Mouse (Mus musculus): ENCODE data around the gene Jsrp1. TPM values are rescaled to one million over a fixed set of nuclear protein-coding genes. Genes with fewer than 3 reads are reported as not detected.
A peak's percentile ranks its signal among the peaks of the same experiment; 100 is the strongest.

Gene Jsrp1
- polyA plus RNA-seq, 1 experiment from 2014 or later, result 0.45 TPM

GRCm38 (mm10) chr10:80790761-80791404, 22.4 kb downstream of the Jsrp1 start:
- no peak overlapping the region for H3K4me3 ChIP-seq (ENCODE audit: low read depth, low read length)
- WGBS, result 87% methylated on average over 19 of the region's 19 CpGs
- no peak overlapping the region for H3K9ac ChIP-seq (replicated peaks; ENCODE audit: low read depth, low read length)
- H3K27me3 ChIP-seq (ENCODE audit: control insufficient read depth, insufficient read depth, low read length), result no peaks in the 10 kb centered on the region
- no peaks in the 10 kb centered on the region for H3K9me3 ChIP-seq (ENCODE audit: control insufficient read depth, low read depth, low read length)
- H3K4me1 ChIP-seq (ENCODE audit: control insufficient read depth, insufficient read depth, low read length), result no peaks in the 10 kb centered on the region
- no peak overlapping the region for H3K4me2 ChIP-seq (replicated peaks; ENCODE audit: low read depth, low read length)
- H3K27ac ChIP-seq (ENCODE audit: low read length), result no peak overlapping the region
- ATAC-seq (ENCODE audit: insufficient number of reproducible peaks, insufficient read depth, low FRiP score, low read depth), result no peak
- peaks cover 84% of the 10 kb centered on the region for H3K36me3 ChIP-seq (ENCODE audit: control insufficient read depth, insufficient read depth, low read length)

- Histone ChIP-seq H3K27me3 (ENCODE audit: control insufficient read depth, insufficient read depth, low read length) (no peaks in the 10 kb centered on the region), H3K36me3 (ENCODE audit: control insufficient read depth, insufficient read depth, low read length) (peaks cover 92% of the 10 kb centered on the region), H3K4me3 (ENCODE audit: low read depth, low read length) (no peak overlapping the region), H3K4me2 (replicated peaks; ENCODE audit: low read depth, low read length) (no peak overlapping the region), H3K4me1 (ENCODE audit: control insufficient read depth, insufficient read depth, low read length) (no peaks in the 10 kb centered on the region), H3K9ac (replicated peaks; ENCODE audit: low read depth, low read length) (no peak overlapping the region), H3K27ac (ENCODE audit: low read length) (no peak overlapping the region), H3K9me3 (ENCODE audit: control insufficient read depth, low read depth, low read length) (no peaks in the 10 kb centered on the region)
- 88% methylated on average over 2 of the region's 2 CpGs for WGBS
- ATAC-seq (ENCODE audit: insufficient number of reproducible peaks, insufficient read depth, low FRiP score, low read depth), result no peak
Observed at GRCm38 (mm10) chr10:80787517-80787916, 25.8 kb downstream of the Jsrp1 start.

- Histone ChIP-seq H3K4me3 (ENCODE audit: low read depth, low read length) (no peak overlapping the region), H3K36me3 (ENCODE audit: control insufficient read depth, insufficient read depth, low read length) (peaks cover 95% of the 10 kb centered on the region), H3K9ac (replicated peaks; ENCODE audit: low read depth, low read length) (no peak overlapping the region), H3K9me3 (ENCODE audit: control insufficient read depth, low read depth, low read length) (no peaks in the 10 kb centered on the region), H3K4me1 (ENCODE audit: control insufficient read depth, insufficient read depth, low read length) (no peaks in the 10 kb centered on the region), H3K4me2 (replicated peaks; ENCODE audit: low read depth, low read length) (no peak overlapping the region), H3K27me3 (ENCODE audit: control insufficient read depth, insufficient read depth, low read length) (no peaks in the 10 kb centered on the region), H3K27ac (ENCODE audit: low read length) (no peak overlapping the region)
- ATAC-seq (ENCODE audit: insufficient number of reproducible peaks, insufficient read depth, low FRiP score, low read depth), result no peak
- WGBS, result 95% methylated on average over 11 of the region's 11 CpGs
Observed at GRCm38 (mm10) chr10:80785963-80786362, 27.3 kb downstream of the Jsrp1 start.

DNA sequence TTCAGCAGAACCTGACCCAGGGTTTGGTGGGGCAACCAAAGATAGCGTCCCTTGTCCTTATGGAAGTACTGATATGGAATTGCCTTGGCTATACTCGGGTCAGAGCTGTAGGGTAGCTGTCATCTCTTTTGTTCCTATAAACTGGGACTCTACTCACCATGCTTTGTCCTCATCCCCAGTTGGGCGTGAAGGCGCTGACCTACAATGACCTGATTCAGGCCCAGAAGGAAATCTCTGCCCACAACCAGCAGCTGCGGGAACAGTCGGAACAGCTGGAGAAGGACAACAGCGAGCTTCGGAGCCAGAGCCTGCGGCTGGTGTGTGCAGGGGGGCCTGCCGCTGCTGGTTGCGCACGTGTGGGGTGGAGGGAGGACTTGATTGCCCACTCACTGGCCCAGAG, 28.4 kb downstream of the Jsrp1 start:
- no peak overlapping the region for H3K9ac ChIP-seq (replicated peaks; ENCODE audit: low read depth, low read length)
- no peak overlapping the region for H3K4me3 ChIP-seq (ENCODE audit: low read depth, low read length)
- no peak for ATAC-seq (ENCODE audit: insufficient number of reproducible peaks, insufficient read depth, low FRiP score, low read depth)
- no peak overlapping the region for H3K27ac ChIP-seq (ENCODE audit: low read length)
- no peak overlapping the region for H3K4me2 ChIP-seq (replicated peaks; ENCODE audit: low read depth, low read length)
- 90% methylated on average over 12 of the region's 12 CpGs for WGBS
- no peaks in the 10 kb centered on the region for H3K9me3 ChIP-seq (ENCODE audit: control insufficient read depth, low read depth, low read length)
- no peaks in the 10 kb centered on the region for H3K27me3 ChIP-seq (ENCODE audit: control insufficient read depth, insufficient read depth, low read length)
- H3K4me1 ChIP-seq (ENCODE audit: control insufficient read depth, insufficient read depth, low read length), result no peaks in the 10 kb centered on the region
- H3K36me3 ChIP-seq (ENCODE audit: control insufficient read depth, insufficient read depth, low read length), result peaks cover 95% of the 10 kb centered on the region

DNA sequence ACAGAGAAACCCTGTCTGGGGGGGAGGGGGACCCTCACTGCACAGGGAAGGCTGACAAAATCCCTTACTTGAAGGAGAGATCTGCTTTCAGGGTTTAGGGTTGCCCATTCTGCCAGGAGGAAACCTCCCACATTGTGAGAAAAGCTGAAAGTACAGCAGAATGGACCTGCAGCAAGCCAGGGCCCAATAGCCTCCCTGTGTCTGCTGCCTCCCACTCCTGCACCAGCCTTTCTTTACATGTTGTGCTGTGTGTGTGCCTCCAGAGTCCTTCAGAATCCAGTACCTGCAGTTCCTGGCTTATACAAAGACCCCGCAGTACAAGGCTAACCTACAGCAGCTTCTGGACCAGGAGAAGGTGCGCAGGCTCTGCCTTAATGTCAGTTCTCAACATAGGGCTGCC, 29.0 kb downstream of the Jsrp1 start:
- H3K4me1 ChIP-seq (ENCODE audit: control insufficient read depth, insufficient read depth, low read length), result no peaks in the 10 kb centered on the region
- H3K27ac ChIP-seq (ENCODE audit: low read length), result no peak overlapping the region
- no peak for ATAC-seq (ENCODE audit: insufficient number of reproducible peaks, insufficient read depth, low FRiP score, low read depth)
- H3K4me2 ChIP-seq (replicated peaks; ENCODE audit: low read depth, low read length), result no peak overlapping the region
- 96% methylated on average over 2 of the region's 2 CpGs for WGBS
- no peak overlapping the region for H3K4me3 ChIP-seq (ENCODE audit: low read depth, low read length)
- H3K36me3 ChIP-seq (ENCODE audit: control insufficient read depth, insufficient read depth, low read length), result peaks cover 96% of the 10 kb centered on the region
- no peak overlapping the region for H3K9ac ChIP-seq (replicated peaks; ENCODE audit: low read depth, low read length)
- H3K27me3 ChIP-seq (ENCODE audit: control insufficient read depth, insufficient read depth, low read length), result no peaks in the 10 kb centered on the region
- H3K9me3 ChIP-seq (ENCODE audit: control insufficient read depth, low read depth, low read length), result no peaks in the 10 kb centered on the region

DNA sequence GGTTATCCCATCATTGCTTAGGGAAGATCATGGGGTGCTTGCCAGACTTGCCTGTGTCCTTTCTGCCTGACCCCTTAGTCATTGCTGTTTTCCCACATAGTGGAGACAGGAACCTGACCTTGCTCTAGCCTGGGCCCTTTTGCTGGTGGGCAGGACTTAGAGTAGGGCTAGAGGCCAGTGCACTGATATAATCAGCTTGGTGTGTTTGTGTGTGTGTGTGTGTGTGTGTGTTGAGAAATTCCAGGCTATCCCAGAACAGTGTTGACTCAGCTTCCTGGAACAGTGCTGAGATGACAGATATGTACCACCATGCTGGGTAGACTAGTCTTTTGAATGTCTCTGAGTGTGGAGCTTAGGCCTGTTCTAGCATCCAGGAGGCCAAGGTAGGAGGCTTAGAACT, 33.7 kb downstream of the Jsrp1 start:
- Histone ChIP-seq H3K9ac (replicated peaks; ENCODE audit: low read depth, low read length) (no peak overlapping the region), H3K27ac (ENCODE audit: low read length) (no peak overlapping the region), H3K4me1 (ENCODE audit: control insufficient read depth, insufficient read depth, low read length) (no peaks in the 10 kb centered on the region), H3K4me3 (ENCODE audit: low read depth, low read length) (no peak overlapping the region), H3K27me3 (ENCODE audit: control insufficient read depth, insufficient read depth, low read length) (no peaks in the 10 kb centered on the region), H3K9me3 (ENCODE audit: control insufficient read depth, low read depth, low read length) (no peaks in the 10 kb centered on the region), H3K36me3 (ENCODE audit: control insufficient read depth, insufficient read depth, low read length) (peaks cover 90% of the 10 kb centered on the region), H3K4me2 (replicated peaks; ENCODE audit: low read depth, low read length) (no peak overlapping the region)
- no peak for ATAC-seq (ENCODE audit: insufficient number of reproducible peaks, insufficient read depth, low FRiP score, low read depth)

DNA sequence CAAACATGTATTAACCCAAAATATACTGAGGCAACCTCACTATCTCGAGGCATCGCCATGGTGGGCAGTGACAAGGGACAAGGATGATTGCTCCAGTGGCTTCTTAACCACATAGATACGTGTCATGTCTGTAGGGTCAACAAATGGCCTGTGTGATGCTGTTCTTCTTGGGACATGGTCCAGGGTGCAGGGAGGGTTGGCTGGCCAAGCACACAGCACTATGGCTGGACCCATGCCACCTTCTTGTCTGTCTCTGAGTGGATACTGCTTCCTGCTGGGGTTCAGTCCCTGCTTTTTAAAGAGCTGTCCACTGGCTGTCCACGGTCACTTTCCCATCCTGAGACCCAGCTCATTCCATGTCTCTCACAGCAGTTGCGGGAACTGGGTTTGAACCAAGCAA, 36.2 kb downstream of the Jsrp1 start:
- Histone ChIP-seq H3K9me3 (ENCODE audit: control insufficient read depth, low read depth, low read length) (no peaks in the 10 kb centered on the region), H3K4me1 (ENCODE audit: control insufficient read depth, insufficient read depth, low read length) (peaks cover 9% of the 10 kb centered on the region), H3K36me3 (ENCODE audit: control insufficient read depth, insufficient read depth, low read length) (peaks cover 87% of the 10 kb centered on the region), H3K4me3 (ENCODE audit: low read depth, low read length) (no peak overlapping the region), H3K27me3 (ENCODE audit: control insufficient read depth, insufficient read depth, low read length) (no peaks in the 10 kb centered on the region), H3K27ac (ENCODE audit: low read length) (no peak overlapping the region), H3K4me2 (replicated peaks; ENCODE audit: low read depth, low read length) (no peak overlapping the region), H3K9ac (replicated peaks; ENCODE audit: low read depth, low read length) (no peak overlapping the region)
- 93% methylated on average over 5 of the region's 5 CpGs for WGBS
- no peak for ATAC-seq (ENCODE audit: insufficient number of reproducible peaks, insufficient read depth, low FRiP score, low read depth)

- WGBS, result 84% methylated on average over 6 of the region's 6 CpGs
- ATAC-seq (ENCODE audit: insufficient number of reproducible peaks, insufficient read depth, low FRiP score, low read depth), result peak; percentile 59; the same call in 1 of the 2 replicates
- Histone ChIP-seq H3K36me3 (ENCODE audit: control insufficient read depth, insufficient read depth, low read length) (peaks cover 87% of the 10 kb centered on the region), H3K27me3 (ENCODE audit: control insufficient read depth, insufficient read depth, low read length) (no peaks in the 10 kb centered on the region), H3K4me2 (replicated peaks; ENCODE audit: low read depth, low read length) (no peak overlapping the region), H3K4me3 (ENCODE audit: low read depth, low read length) (no peak overlapping the region), H3K4me1 (ENCODE audit: control insufficient read depth, insufficient read depth, low read length) (peaks cover 9% of the 10 kb centered on the region), H3K27ac (ENCODE audit: low read length) (peak overlapping the region; percentile 41; the same call in 1 of the 2 replicates), H3K9me3 (ENCODE audit: control insufficient read depth, low read depth, low read length) (no peaks in the 10 kb centered on the region), H3K9ac (replicated peaks; ENCODE audit: low read depth, low read length) (no peak overlapping the region)
Observed at GRCm38 (mm10) chr10:80776358-80776869, 36.9 kb downstream of the Jsrp1 start.

- 92% methylated on average over 4 of the region's 4 CpGs for WGBS
- peaks cover 89% of the 10 kb centered on the region for H3K36me3 ChIP-seq (ENCODE audit: control insufficient read depth, insufficient read depth, low read length)
- no peak overlapping the region for H3K9ac ChIP-seq (replicated peaks; ENCODE audit: low read depth, low read length)
Observed at GRCm38 (mm10) chr10:80775731-80776130, 37.6 kb downstream of the Jsrp1 start.

More at GRCm38 (mm10) chr10:80775731-80776130, 37.6 kb downstream of the Jsrp1 start:
- peak overlapping the region; percentile 41; the same call in 1 of the 2 replicates for H3K27ac ChIP-seq (ENCODE audit: low read length)
- ATAC-seq (ENCODE audit: insufficient number of reproducible peaks, insufficient read depth, low FRiP score, low read depth), result no peak
- H3K4me3 ChIP-seq (ENCODE audit: low read depth, low read length), result no peak overlapping the region
- peaks cover 9% of the 10 kb centered on the region for H3K4me1 ChIP-seq (ENCODE audit: control insufficient read depth, insufficient read depth, low read length)
- H3K9me3 ChIP-seq (ENCODE audit: control insufficient read depth, low read depth, low read length), result no peaks in the 10 kb centered on the region
- no peak overlapping the region for H3K4me2 ChIP-seq (replicated peaks; ENCODE audit: low read depth, low read length)
- no peaks in the 10 kb centered on the region for H3K27me3 ChIP-seq (ENCODE audit: control insufficient read depth, insufficient read depth, low read length)
